Mouse (Mus musculus) embryonic stem cell, embryonic (primary cell): ENCODE results near the gene Aldh5a1.

ENCODE experiments used
- CTCF ChIA-PET, 4 experiments: fragments of 300-600 bp in 2 of 4; fragments of 350-600 bp in 2 of 4; sonication (Branson Sonifier 250); formaldehyde crosslinking; loops; one replicate each; lab custom pipeline; 2022; ENCODE audit warnings: inconsistent platforms in 2 of 4; lab: Charles Lee
- POLR2A ChIA-PET, 4 experiments: fragments of 300-600 bp in 2 of 4; fragments of 350-600 bp in 2 of 4; sonication (Branson Sonifier 250); formaldehyde crosslinking; loops; one replicate each; lab custom pipeline; 2022; ENCODE audit warnings: antibody characterized with exemption in 4 of 4, inconsistent platforms in 1 of 4; lab: Charles Lee

Gene Aldh5a1

DNA sequence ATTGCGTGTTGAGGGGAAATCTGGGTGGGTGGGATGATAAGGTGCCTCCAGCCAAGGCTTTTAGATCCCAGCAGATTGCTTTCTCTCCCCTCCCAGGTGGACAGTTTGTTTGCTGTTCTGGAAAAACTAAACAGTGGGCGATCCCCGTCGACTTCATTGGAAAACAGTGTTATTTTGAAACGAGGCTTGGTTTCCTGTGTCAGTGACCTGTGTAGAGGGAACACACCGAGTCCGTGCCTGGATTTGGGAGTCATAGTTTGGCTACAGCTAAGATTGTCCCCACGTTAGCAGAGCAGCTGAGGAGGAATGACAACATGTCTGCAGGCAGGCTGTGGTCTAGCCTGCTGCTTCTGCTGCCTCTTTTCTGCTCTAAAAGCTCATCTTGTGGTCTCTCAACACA, 5.8 kb upstream of the Aldh5a1 start:
- POLR2A ChIA-PET, result interaction anchor here in 1 of 4 experiments (0.6 kb wide), 1 partner anchor 55 kb away, joined by 3 read pairs; no protein-coding TSS in a partner anchor
- CTCF ChIA-PET, result interaction anchor here in 1 of 4 experiments (0.6 kb wide), 1 partner anchor 446 kb away, joined by 3 read pairs; no protein-coding TSS in a partner anchor

DNA sequence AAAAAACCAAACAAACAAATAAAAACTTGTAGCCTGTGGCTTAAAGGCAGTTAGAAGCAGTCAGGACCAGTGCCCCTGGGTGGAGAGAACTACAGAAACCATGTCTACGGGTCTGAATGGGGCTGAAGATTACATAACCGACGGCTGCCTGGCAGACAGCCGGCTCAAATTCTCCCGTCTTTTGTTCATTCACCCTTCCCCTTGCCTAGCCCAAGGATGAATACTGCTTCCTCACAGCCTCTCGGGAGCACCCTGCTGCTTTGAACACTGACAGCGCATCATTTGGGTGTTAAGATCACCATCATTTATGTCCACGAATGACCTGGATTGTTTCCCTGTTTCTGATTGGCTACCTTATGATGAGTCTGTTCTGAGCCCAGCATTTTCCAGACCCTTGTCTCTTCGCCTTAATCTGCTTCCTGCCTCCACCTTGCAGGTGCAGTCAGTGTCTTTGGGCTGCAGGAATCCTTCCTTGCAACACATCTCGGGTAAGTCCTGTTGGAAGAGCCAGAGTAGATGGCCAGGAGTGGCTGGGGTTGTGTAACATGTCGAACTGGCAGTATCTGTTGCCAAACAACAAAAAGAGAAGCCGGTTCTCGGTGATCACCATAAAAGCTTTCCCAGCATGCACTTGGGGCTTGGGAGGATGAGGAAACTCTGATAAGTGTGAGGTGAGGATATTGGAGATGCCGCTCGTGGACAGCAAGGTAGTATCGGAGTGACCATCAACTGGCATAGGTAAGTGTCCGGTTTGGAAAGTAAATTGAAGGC, 5.2 kb upstream of the Aldh5a1 start, which contains the start of gene Gpld1:
TSS of gene Gpld1 (plus strand) at position 641 of the 771 bp plus-strand sequence.
- ChIA-PET POLR2A (interaction anchor here in 2 of 4 experiments (0.6 to 1.3 kb wide), 2 partner anchors 13 to 55 kb away, joined by 3 read pairs; no protein-coding TSS in a partner anchor), CTCF (interaction anchor here in 2 of 4 experiments (0.6 to 1.4 kb wide), 2 partner anchors 22 to 445 kb away, joined by 3 read pairs; no protein-coding TSS in a partner anchor)

DNA sequence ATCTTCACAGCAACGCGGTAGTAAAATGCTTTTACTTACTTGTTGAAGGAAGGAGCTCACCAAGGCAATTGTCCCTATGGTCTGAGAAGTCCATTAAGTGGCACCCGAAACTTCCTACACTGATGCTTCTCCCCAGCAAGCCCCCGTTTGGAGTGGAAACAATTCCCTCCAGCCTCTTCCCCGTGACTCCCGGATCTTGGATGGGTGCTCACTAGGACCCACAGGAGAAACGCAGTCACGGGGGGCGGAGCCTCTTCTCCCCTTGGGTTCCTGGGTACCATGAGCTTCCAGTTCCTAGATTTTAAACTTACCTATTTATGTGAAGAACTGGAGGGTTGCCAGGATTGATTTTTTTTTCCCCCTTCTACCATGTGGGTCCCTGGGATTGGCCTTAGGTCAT, 2.0 kb upstream of the Aldh5a1 start:
- CTCF ChIA-PET, result interaction anchor here (0.6 to 2.6 kb wide), 38 partner anchors 8 to 557 kb away, joined by 3 to 20 read pairs (median 3); no protein-coding TSS in a partner anchor
- POLR2A ChIA-PET, result interaction anchor here in 2 of 4 experiments (0.8 to 1.6 kb wide), 3 partner anchors 10 to 100 kb away, joined by 3 to 4 read pairs (median 4); no protein-coding TSS in a partner anchor

DNA sequence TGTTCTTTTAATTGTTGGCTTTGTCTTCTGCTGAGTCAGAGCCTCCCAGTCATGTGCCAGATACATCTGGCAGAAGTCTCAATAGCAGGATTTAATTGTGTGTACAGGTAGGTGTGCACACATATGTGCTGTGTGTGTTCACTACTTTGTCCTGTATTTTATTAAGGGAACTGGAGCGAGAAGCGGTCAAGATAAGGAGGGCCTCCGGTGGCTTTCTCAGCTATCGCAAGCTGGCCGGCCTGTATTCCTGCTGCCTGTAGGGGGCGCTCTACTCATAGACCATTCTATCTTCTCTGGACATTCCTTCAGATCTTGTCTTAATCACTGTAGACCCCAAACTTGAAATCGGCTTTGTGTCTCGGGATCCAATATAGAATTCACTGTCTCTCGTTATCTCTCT, 1.2 kb upstream of the Aldh5a1 start:
- ChIA-PET POLR2A (interaction anchor here in 3 of 4 experiments (0.7 to 1.9 kb wide), 5 partner anchors 10 to 40 kb away, joined by 3 to 4 read pairs (median 4); no protein-coding TSS in a partner anchor), CTCF (interaction anchor here (0.5 to 2.6 kb wide), 47 partner anchors 7 to 1224 kb away, joined by 3 to 20 read pairs (median 4); no protein-coding TSS in a partner anchor)

DNA sequence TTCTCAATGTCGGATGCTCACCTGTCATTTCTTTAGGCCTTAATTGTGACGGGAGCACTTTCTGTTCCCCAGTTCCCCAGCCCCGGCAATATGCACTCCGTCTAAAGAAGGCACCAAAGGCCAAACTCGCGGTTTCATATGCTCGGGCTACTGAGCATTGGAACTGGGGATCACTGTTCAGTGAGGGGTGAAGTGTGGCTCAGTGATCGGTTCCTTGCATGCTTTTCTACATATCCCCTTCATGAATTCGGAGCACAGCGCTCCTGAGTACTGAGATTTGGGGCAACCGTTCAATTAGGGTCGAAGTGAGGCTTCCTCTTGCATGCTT, 342 bp upstream of the Aldh5a1 start:
- CTCF ChIA-PET, result interaction anchor here (0.5 to 2.6 kb wide), 41 partner anchors 8 to 627 kb away, joined by 3 to 20 read pairs (median 4); partner anchors contain the start of gene D130043K22Rik (in 1 of the 4)
- POLR2A ChIA-PET, result interaction anchor here (0.6 to 3.9 kb wide), 23 partner anchors 8 to 1178 kb away, joined by 3 to 12 read pairs (median 4); partner anchors contain the start of gene Hist1h1a (in 1 of the 4)

DNA sequence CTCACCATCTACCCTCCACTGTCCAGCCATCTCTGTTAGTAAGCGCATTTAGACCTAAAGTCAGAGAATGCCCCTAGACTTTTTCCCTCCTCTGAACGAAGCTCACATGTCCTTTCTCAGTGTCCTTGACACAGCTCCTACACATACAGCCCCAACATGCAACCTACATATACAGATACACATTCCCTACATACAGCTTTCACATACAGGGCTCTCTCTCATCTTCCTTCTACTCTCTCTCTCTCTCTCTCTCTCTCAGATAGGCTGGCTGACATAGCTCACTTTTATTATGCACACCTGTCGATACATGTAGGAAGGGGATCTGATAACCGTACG, 721 bp downstream of the Aldh5a1 start:
- CTCF ChIA-PET, result interaction anchor here (0.5 to 2.6 kb wide), 26 partner anchors 9 to 483 kb away, joined by 3 to 20 read pairs (median 4); no protein-coding TSS in a partner anchor

GRCm38 (mm10) chr13:24933199-24933598, 4.3 kb downstream of the Aldh5a1 start:
- CTCF ChIA-PET, result interaction anchor here in 3 of 4 experiments (0.6 to 1.7 kb wide), 4 partner anchors 13 to 101 kb away, joined by 3 to 7 read pairs (median 4); no protein-coding TSS in a partner anchor
- POLR2A ChIA-PET, result interaction anchor here in 2 of 4 experiments (0.7 to 1.4 kb wide), 4 partner anchors 13 to 109 kb away, joined by 3 to 4 read pairs (median 3); no protein-coding TSS in a partner anchor

More for the DNA sequence above, 721 bp downstream of the Aldh5a1 start:
- POLR2A ChIA-PET, result interaction anchor here (0.7 to 3.9 kb wide), 25 partner anchors 9 to 1315 kb away, joined by 3 to 12 read pairs (median 4); partner anchors contain the start of gene Mrs2 (in 1 of the 4)

- POLR2A ChIA-PET, result interaction anchor here in 2 of 4 experiments (0.6 to 1.6 kb wide), 5 partner anchors 11 to 128 kb away, joined by 3 to 4 read pairs (median 3); no protein-coding TSS in a partner anchor
- CTCF ChIA-PET, result interaction anchor here in 3 of 4 experiments (0.9 to 1.9 kb wide), 3 partner anchors 8 to 68 kb away, joined by 3 to 8 read pairs (median 5); no protein-coding TSS in a partner anchor
Observed at GRCm38 (mm10) chr13:24930591-24930990, 6.9 kb downstream of the Aldh5a1 start.

GRCm38 (mm10) chr13:24923991-24924390, 13.5 kb downstream of the Aldh5a1 start:
- ChIA-PET CTCF (interaction anchor here in 1 of 4 experiments (0.7 kb wide), 1 partner anchor 76 kb away, joined by 6 read pairs; no protein-coding TSS in a partner anchor), POLR2A (interaction anchor here in 1 of 4 experiments (1.3 kb wide), 1 partner anchor 14 kb away, joined by 3 read pairs; the partner anchor contains the start of gene Aldh5a1)

DNA sequence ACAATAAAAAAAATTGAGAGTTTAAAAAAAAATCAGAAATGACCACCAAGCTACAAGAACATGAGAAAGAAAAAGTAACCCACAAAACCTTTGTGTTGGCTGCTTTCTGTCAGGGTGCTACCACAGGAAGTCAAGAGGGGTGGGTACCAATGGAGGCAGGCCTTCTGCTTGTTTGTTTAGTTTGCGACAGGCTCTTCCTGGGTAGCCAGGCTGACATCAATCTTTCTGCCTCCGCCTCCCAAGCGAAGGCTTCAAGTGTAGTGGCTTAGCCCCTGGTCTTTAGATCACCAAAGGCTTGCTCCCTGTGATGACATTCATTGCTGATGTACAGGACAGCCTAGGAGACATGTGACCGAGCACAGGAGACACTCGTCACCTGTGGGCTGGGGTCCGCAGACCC, 16.2 kb downstream of the Aldh5a1 start:
- POLR2A ChIA-PET, result interaction anchor here in 2 of 4 experiments (1.0 to 1.7 kb wide), 2 partner anchors 14 to 39 kb away, joined by 3 to 4 read pairs; no protein-coding TSS in a partner anchor
- CTCF ChIA-PET, result interaction anchor here in 2 of 4 experiments (1.6 to 2.2 kb wide), 2 partner anchors 18 to 39 kb away, joined by 3 to 68 read pairs; no protein-coding TSS in a partner anchor

DNA sequence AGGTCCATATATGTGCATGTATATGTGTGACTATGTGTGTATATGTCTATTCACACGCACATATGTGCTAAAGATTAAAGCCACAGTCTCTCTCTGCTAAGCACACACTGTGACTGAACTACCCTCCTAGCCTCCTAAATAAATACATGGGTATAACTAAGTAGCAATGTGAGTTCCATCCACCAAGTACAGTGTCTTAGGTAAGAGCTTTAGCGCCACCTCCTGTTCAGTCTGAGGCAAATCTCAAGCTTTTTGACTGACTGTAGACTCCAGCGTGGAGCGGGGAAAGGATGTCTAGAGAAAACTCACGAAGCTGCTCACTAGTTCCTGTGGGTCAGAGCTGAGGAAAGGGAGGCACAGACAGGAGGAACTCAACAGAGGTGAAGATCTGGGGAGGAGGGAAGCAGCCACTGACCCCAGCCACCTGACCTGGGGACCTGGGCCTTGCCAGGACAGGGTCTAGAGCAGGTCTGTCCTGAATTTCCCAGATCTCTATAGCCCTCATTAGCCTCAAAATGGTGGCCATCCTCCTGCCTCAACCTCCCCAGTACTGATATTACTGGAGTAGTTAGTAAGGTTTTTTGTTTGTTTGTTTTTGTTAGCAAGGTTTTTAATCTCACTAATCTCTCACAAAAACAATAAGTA, 17.0 kb downstream of the Aldh5a1 start:
- POLR2A ChIA-PET, result interaction anchor here (0.5 to 1.7 kb wide), 17 partner anchors 10 to 316 kb away, joined by 3 to 9 read pairs (median 4); partner anchors contain the start of gene Aldh5a1 (in 2 of the 4)
- CTCF ChIA-PET, result interaction anchor here (0.5 to 2.2 kb wide), 45 partner anchors 8 to 641 kb away, joined by 3 to 68 read pairs (median 4); partner anchors contain the start of gene Aldh5a1 (in 4 of the 4)

GRCm38 (mm10) chr13:24915831-24916230, 21.6 kb downstream of the Aldh5a1 start:
- ChIA-PET CTCF (interaction anchor here in 1 of 4 experiments (1.3 kb wide), 1 partner anchor 22 kb away, joined by 3 read pairs; the partner anchor contains the start of gene Aldh5a1), POLR2A (interaction anchor here in 2 of 4 experiments (0.6 to 1.3 kb wide), 8 partner anchors 9 to 158 kb away, joined by 3 read pairs; no protein-coding TSS in a partner anchor)

- CTCF ChIA-PET, result interaction anchor here in 1 of 4 experiments (1.3 kb wide), 1 partner anchor 22 kb away, joined by 3 read pairs; the partner anchor contains the start of gene Aldh5a1
- POLR2A ChIA-PET, result interaction anchor here in 3 of 4 experiments (0.6 to 1.1 kb wide), 5 partner anchors 8 to 133 kb away, joined by 3 to 5 read pairs (median 3); no protein-coding TSS in a partner anchor
Observed at GRCm38 (mm10) chr13:24914915-24915314, 22.5 kb downstream of the Aldh5a1 start.

DNA sequence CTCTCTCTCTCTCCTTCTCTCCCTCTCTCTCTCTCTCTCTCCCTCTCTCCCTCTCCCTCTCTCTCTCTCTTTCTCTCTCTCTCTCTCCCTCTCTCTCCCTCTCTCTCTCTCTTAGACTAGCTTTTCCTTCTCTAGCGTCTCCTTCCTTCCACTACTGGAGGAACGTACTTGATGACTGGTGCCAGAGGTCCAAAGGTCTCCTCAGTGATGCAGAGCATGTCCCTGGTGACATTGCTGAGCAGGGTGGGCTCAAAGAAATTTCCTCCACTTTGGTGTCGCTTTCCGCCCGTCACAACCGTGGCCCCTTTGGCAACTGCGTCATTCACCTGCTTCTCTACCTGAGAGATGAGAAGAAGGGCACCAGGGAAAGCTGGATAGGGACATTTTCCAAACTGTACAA, 23.9 kb downstream of the Aldh5a1 start:
- ChIA-PET POLR2A (interaction anchor here in 1 of 4 experiments (1.0 kb wide), 1 partner anchor 24 kb away, joined by 4 read pairs; the partner anchor contains the start of gene Aldh5a1), CTCF (interaction anchor here in 1 of 4 experiments (0.6 kb wide), 1 partner anchor 202 kb away, joined by 5 read pairs; no protein-coding TSS in a partner anchor)

- ChIA-PET POLR2A (interaction anchor here in 1 of 4 experiments (0.9 to 1.3 kb wide), 2 partner anchors 11 to 27 kb away, joined by 3 read pairs; no protein-coding TSS in a partner anchor), CTCF (interaction anchor here in 1 of 4 experiments (0.5 kb wide), 1 partner anchor 32 kb away, joined by 16 read pairs; no protein-coding TSS in a partner anchor)
Observed at GRCm38 (mm10) chr13:24909112-24909511, 28.3 kb downstream of the Aldh5a1 start.

DNA sequence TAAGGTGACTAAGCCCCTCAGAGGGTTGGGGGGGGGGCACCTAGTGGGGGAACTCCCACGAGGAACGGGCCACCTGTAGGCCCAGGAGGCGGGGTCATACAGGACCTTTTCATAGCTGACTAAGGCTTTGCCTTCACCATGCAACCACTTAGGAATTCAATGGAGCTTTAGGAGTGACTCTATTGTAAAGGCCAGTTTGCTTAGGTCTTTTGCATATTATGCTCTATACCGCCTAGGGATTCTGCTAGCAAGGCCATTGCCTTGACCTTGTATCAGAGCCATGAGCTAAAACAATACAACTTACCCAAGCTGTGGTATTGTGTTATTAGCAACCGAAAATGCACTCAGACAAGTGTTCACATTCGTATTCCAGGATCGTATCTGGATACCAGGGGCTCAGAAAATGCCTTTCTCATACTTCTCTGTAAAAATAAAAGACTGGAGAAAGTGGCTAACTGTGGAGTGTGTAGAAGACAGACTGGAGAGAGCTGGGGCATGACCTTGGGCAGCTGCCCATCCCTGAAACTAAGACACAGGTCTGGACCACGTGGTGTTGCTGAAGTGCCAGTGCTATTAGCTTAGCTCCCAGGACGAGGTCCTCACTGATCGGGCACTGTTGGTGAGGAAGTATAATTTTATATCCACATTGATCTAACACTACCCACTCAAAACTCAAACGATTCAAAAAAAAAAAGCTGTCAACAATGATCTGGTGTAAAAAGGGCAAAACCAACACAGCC, 30.5 kb downstream of the Aldh5a1 start:
- POLR2A ChIA-PET, result interaction anchor here (0.6 to 2.0 kb wide), 15 partner anchors 9 to 74 kb away, joined by 3 to 12 read pairs (median 3); partner anchors contain the start of gene Aldh5a1 (in 1 of the 4)
- CTCF ChIA-PET, result interaction anchor here (0.5 to 3.2 kb wide), 9 partner anchors 13 to 985 kb away, joined by 3 to 15 read pairs (median 3); no protein-coding TSS in a partner anchor
